Mouse (Mus musculus) CD4-positive, CD25-positive, alpha-beta regulatory T cell, adult 9 weeks (primary cell): ENCODE measurements around the gene Plppr2. TPM values are rescaled to one million over a fixed set of nuclear protein-coding genes. Genes with fewer than 3 reads are reported as not detected.

Experiments used
- polyA plus RNA-seq: library from polyadenylated mRNA; unstranded; fragments of 100-300 nt; shearing (Covaris generic); gene quantifications from one replicate; pipeline ENCODE4 v1.2.1, GENCODE M21; 2017

Plppr2 gene
- polyA plus RNA-seq = 1.1 TPM

DNA sequence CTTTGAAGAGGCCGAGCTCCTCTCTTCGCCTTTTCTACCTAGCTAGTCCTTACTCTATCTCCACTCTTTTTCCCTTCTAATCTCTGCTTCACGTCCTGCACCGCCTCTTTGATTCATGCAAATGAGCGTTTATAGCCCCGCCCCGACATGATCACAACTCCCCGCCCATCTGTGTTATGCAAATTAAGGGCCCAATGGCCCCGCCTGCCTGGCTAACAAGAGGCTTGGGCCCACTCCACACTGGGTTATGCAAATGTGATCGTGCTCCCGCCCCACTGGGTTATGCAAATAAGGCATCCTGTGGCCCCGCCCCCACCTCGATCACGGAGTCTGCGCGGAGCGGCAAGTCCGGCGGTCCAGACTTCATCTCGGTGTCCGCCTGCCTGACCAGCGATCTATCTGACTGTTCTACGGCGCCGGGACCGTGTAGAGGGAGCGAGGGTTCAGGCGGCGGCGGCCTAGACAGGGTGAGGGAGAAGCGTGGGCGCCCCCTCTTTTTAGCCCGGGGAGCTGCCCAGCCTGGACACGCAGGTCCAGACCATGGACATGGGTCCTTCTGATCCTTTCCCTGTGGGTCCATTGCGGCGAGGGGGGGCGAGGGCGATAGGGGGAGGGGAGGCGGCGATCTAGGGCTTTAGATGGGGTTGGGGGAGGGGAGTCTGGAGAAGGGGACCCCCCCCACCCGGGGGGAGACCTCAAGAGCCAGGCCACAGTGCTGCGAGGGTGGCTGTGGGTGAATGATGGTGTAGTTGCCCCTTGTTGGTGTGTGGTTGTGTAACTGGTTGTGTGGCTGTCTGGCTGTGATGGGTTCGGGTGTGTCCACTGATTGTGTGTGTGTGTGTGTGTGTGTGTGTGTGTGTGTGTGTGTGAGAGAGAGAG lies at the start of gene Plppr2:
TSS of gene Plppr2 (plus strand) at position 342 of the 879 bp plus-strand sequence.

DNA sequence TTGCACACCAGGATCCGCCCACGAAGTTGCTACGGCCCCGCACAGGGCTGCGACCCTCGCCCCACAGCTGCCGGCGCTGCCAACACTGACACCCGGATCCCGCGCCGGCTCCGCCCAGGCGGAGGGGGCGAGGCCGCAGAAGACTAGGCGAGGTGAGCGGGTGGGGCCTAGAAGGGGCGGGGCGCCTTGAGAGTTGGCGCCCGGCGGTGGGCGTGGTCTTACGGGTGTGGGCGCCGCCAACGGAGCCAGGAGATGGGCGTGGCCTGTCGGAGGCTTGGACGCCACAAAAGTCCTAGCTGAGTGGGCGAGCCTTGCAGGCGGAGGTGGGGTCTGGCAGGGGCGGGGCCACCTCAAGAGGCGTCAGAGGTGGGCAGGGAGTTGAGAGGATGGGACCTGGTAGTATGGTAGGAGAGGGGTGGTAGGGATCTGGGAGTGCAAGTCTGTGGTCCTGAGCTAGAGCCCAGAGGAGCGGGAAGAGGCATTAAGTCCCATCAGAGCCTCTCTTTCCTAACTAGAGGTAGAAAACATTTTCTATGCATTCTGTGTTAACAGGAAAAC lies 18.7 kb upstream of the Plppr2 start, which contains the start of gene Rab3d:
TSS of gene Rab3d (minus strand) at position 158 of the 558 bp plus-strand sequence.

DNA sequence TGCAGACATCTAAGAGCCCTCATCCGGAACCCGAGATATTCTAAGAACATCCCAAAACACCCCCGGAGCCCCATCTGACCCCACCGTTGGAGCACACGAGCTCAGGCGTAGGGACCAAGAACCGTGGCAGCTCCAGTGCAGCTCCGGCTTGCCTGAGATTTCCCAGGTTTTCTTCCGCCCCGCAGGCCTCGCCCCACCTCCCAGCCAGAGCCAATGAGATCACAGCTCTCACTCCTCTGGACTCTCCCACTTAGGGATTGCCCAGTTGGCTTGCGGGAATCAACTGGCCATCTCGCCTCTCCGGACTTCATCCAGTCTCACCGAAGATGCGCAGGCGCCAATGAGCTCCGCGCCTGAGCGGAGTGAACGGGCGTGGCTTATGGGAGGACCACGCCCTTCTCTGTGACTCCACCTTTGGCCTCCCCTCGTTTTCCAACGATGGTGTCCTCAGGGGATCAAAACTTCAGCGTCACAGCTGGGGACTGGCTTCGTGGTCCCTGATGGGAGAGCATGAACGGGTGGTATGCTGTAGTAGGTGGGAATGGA lies 9.6 kb upstream of the Plppr2 start, which contains the start of the genes Ccdc159 and Tmem205:
TSS of gene Ccdc159 (plus strand) at position 264 of the 546 bp plus-strand sequence.
TSS of gene Tmem205 (minus strand) at position 349 of the 546 bp plus-strand sequence.

DNA sequence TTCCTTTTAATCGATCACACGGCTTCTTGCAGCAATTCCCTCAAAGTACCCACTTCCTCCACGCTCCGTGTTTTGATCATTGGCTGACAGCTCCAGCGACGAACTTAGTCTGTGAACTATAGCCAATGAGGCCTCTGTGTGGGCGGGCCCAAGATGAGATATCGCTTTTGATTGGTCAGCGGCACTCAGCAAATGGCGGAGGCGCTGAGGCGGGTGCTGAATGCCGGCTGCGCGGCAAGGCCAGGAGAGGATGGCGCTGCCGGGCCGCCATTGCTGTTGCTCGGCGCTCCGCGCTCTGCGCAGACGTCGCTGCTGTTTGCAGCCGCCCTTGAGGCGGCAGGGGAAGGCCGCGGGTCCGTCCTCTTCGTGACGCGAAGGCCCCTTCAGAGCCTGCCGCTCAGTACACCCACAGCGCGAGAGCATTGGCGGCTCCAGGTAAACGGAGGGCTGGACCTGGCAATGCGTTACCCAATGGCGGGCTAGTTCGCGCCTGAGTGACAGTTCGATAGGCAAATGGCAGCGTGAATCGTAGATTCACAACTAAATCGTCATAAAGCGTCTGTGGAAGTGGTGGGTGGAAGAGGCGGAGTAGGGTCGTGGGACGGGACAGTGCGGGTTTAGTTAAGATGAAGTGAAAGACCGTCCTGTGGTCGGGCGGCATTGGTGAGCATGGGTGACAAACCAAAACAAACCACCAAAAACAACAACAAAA lies 18.9 kb downstream of the Plppr2 start, which contains the start of gene Swsap1:
TSS of gene Swsap1 (plus strand) at position 186 of the 712 bp plus-strand sequence.

DNA sequence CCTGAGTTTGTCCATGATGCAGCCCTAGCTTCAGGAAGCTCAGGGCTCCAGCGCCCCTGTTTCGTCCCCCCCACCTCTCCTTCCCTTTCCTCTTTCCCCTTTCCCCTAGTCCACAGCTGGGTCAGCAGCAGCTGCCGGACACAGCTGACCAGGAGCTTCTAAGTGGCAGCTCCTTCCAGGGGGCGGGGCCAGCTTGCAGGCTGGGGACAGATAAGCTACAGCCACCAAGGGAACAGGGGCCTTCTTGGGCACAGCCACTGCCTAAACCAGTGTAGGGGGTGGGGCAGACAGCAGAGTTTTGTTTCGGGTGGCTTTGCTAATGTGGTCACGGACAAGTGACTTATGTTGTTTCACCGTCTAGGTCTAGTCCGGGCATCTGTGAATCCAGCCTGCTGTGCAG lies 26.6 kb downstream of the Plppr2 start, which contains the start of gene Epor:
TSS of gene Epor (minus strand) at position 90 of the 400 bp plus-strand sequence.

DNA sequence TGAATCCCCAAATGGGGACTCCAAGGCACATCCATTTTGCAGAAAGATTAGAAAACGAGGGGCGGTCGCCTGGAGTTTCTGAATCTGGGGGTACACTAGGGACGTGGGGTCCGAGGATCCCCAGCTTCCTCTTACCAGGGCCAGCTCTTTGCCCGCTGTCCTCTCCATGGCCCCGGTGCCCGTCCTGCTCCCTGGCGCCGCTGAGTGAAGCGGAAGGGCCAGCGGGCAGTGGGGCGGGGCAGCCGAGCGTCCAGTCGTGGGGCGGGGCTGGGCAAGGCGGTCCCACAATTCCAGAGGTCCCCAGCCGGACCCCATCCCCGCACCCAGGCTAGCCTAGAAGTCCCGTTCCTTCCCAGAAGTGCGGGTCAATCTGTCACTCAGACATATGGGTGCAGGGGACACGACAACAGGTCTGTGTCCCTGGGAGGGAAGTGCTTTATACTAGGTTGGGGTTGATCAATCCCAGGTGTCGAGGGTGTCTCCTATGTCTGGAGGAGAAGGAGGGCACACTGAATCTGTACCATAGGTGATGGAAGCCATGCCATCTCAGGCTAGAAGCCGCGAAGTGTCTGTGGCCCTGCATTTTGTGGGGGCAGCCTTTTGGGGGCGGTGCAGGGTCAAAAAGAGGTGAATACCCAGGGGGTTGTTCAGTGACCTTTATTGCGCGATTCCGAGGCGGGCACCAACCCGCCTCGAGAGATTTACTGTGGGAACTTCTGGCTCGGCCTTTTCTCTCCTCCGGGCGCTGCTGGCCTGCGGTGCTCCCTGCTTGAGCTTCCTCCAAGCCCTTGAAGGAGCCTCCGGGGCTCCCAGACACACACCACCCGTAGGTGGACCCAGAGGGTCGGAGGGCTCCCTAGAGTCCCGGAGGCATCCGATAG lies 52.6 kb downstream of the Plppr2 start, which contains the start of gene Rgl3:
TSS of gene Rgl3 (minus strand) at position 217 of the 881 bp plus-strand sequence.

Other genes with a start within 250 kb of the Plppr2 start
- 43.4 TPM for gene Ldlr, start 213.6 kb upstream of the Plppr2 start, polyA plus RNA-seq
- gene Spc24, start 176.7 kb upstream of the Plppr2 start, polyA plus RNA-seq = 5.5 TPM
- gene Kank2, start 138.3 kb upstream of the Plppr2 start, polyA plus RNA-seq = not detected
- gene Angptl8, start 101.5 kb upstream of the Plppr2 start, polyA plus RNA-seq = not detected
- gene Dock6, start 84.4 kb upstream of the Plppr2 start, polyA plus RNA-seq = 3.3 TPM
- 13.6 TPM for gene Rab3d, start 18.8 kb upstream of the Plppr2 start, polyA plus RNA-seq
- gene Ccdc159, start 9.6 kb upstream of the Plppr2 start, polyA plus RNA-seq = 0.25 TPM
- 4.0 TPM for gene Tmem205, start 9.5 kb upstream of the Plppr2 start, polyA plus RNA-seq
- 6.5 TPM for gene Swsap1, start 18.7 kb downstream of the Plppr2 start, polyA plus RNA-seq
- gene Epor, start 26.5 kb downstream of the Plppr2 start, polyA plus RNA-seq = 0.51 TPM
- not detected for gene Rgl3, start 52.4 kb downstream of the Plppr2 start, polyA plus RNA-seq
- not detected for gene Ccdc151, start 65.6 kb downstream of the Plppr2 start, polyA plus RNA-seq
- 101 TPM for gene Prkcsh, start 65.8 kb downstream of the Plppr2 start, polyA plus RNA-seq
- gene Elavl3, start 115.0 kb downstream of the Plppr2 start, polyA plus RNA-seq = not detected
- not detected for gene Gm49318, start 134.2 kb downstream of the Plppr2 start, polyA plus RNA-seq
- 5.5 TPM for gene Zfp653, start 134.3 kb downstream of the Plppr2 start, polyA plus RNA-seq
- 58.0 TPM for gene Ecsit, start 148.4 kb downstream of the Plppr2 start, polyA plus RNA-seq
- gene Cnn1, start 162.2 kb downstream of the Plppr2 start, polyA plus RNA-seq = not detected
- gene Elof1, start 180.1 kb downstream of the Plppr2 start, polyA plus RNA-seq = 103 TPM
- gene Acp5, start 198.7 kb downstream of the Plppr2 start, polyA plus RNA-seq = 342 TPM
- 54.8 TPM for gene Pigyl, start 219.8 kb downstream of the Plppr2 start, polyA plus RNA-seq